Mouse (Mus musculus) lung, embryonic 16.5 days (tissue): ENCODE measurements around the gene Slc25a40. TPM values are rescaled to one million over a fixed set of nuclear protein-coding genes. Genes with fewer than 3 reads are reported as not detected.

Source experiments
- ATAC-seq: fragments of 200-750 bp; cut with Nextera tagmentation; 2 replicates; pipeline ENCODE4 v1.8.0; 2017; ENCODE audit warnings: low read depth, mild to moderate bottlenecking, moderate library complexity
- H3K27ac ChIP-seq: fragments of 300-500 bp; sonication (generic); 2 replicates; pipeline ENCODE4 v1.5.1; 2014; ENCODE audit warnings: mild to moderate bottlenecking, control low read depth, low read length
- H3K27me3 ChIP-seq: fragments of 300-500 bp; sonication (generic); 2 replicates; pipeline ENCODE4 v1.6.1; 2014; ENCODE audit warnings: low read depth, low read length, mixed read lengths; ENCODE audit not compliant: control insufficient read depth, insufficient read depth
- H3K36me3 ChIP-seq: fragments of 300-500 bp; sonication (generic); 2 replicates; pipeline ENCODE4 v1.6.1; 2014; ENCODE audit warnings: low read length; ENCODE audit not compliant: control insufficient read depth, insufficient read depth
- H3K4me1 ChIP-seq: fragments of 300-500 bp; sonication (generic); replicated peaks from 2 replicates; pipeline ENCODE4 v1.6.1; 2014; ENCODE audit warnings: low read length, mixed read lengths; ENCODE audit not compliant: control insufficient read depth, insufficient read depth
- H3K4me2 ChIP-seq: fragments of 300-500 bp; sonication (generic); 2 replicates; pipeline ENCODE4 v1.6.1; 2014; ENCODE audit warnings: low read depth, low read length, control low read depth
- H3K4me3 ChIP-seq: fragments of 300-500 bp; sonication (generic); 2 replicates; pipeline ENCODE4 v1.5.1; 2014; ENCODE audit warnings: mild to moderate bottlenecking, low read length, control low read depth
- H3K9ac ChIP-seq: fragments of 300-500 bp; sonication (generic); 2 replicates; pipeline ENCODE4 v1.6.1; 2014; ENCODE audit warnings: low read length, control low read depth
- H3K9me3 ChIP-seq: fragments of 300-500 bp; sonication (generic); 2 replicates; pipeline ENCODE4 v1.6.1; 2016; ENCODE audit warnings: low read length; ENCODE audit not compliant: control insufficient read depth
- WGBS: fragments of 180-500 bp; shearing (Covaris S2); extraction: QIAGEN DNeasy Blood & Tissue Kit; methylation state at CpG from one replicate; pipeline ENCODE4 v1.1.7; 2014; 5-methylcytosine and 5-hydroxymethylcytosine counted together
- polyA plus RNA-seq: library from polyadenylated mRNA; unstranded; fragments of >200 nt; fragmentation: Nextera tagmentation; extraction: Ambion mirVana; gene quantifications from 2 replicates; pipeline ENCODE4 v1.2.1, GENCODE M21; 2015

Slc25a40 gene
- polyA plus RNA-seq, 1 experiment from 2014 or later, result 13.3 TPM

- Histone ChIP-seq H3K27ac (no peak overlapping the region), H3K4me2 (peak overlapping the region; percentile 71), H3K36me3 (peaks cover 8% of the 10 kb centered on the region), H3K4me1 (peaks cover 8% of the 10 kb centered on the region), H3K27me3 (no peaks in the 10 kb centered on the region), H3K9me3 (no peaks in the 10 kb centered on the region), H3K9ac (peak overlapping the region; percentile 56), H3K4me3 (peak overlapping the region; percentile 94)
- WGBS, result 3% methylated on average over 3 of the region's 3 CpGs
- no peak for ATAC-seq
Observed at GRCm38 (mm10) chr5:8421424-8421823, 1.2 kb upstream of the Slc25a40 start.

- Histone ChIP-seq H3K4me1 (peaks cover 6% of the 10 kb centered on the region), H3K9ac (peak overlapping the region; percentile 89), H3K36me3 (peaks cover 4% of the 10 kb centered on the region; the same call in 1 of the 2 replicates), H3K9me3 (no peaks in the 10 kb centered on the region), H3K4me3 (peak overlapping the region; percentile 94), H3K4me2 (peak overlapping the region; percentile 76), H3K27me3 (no peaks in the 10 kb centered on the region), H3K27ac (peak overlapping the region; percentile 68)
- ATAC-seq, result no peak
- WGBS, result 1% methylated on average over 40 of the region's 40 CpGs
Observed at GRCm38 (mm10) chr5:8422932-8423928, 580 bp downstream of the Slc25a40 start.

GRCm38 (mm10) chr5:8424116-8424515, 1.5 kb downstream of the Slc25a40 start:
- Histone ChIP-seq H3K9me3 (no peaks in the 10 kb centered on the region), H3K27me3 (no peaks in the 10 kb centered on the region), H3K4me3 (peak overlapping the region; percentile 94), H3K4me2 (peak overlapping the region; percentile 76), H3K36me3 (peaks cover 4% of the 10 kb centered on the region; the same call in 1 of the 2 replicates), H3K4me1 (peaks cover 6% of the 10 kb centered on the region), H3K9ac (no peak overlapping the region), H3K27ac (no peak overlapping the region)
- 34% methylated on average over 7 of the region's 7 CpGs for WGBS
- no peak for ATAC-seq

- no peak overlapping the region for H3K9ac ChIP-seq
- 51% methylated on average over 5 of the region's 5 CpGs for WGBS
- peaks cover 2% of the 10 kb centered on the region; the same call in 1 of the 2 replicates for H3K36me3 ChIP-seq
- no peak overlapping the region for H3K4me3 ChIP-seq
- H3K27ac ChIP-seq, result no peak overlapping the region
- H3K4me1 ChIP-seq, result peaks cover 6% of the 10 kb centered on the region
- no peak for ATAC-seq
- no peaks in the 10 kb centered on the region for H3K27me3 ChIP-seq
- H3K4me2 ChIP-seq, result no peak overlapping the region
- no peaks in the 10 kb centered on the region for H3K9me3 ChIP-seq
Observed at GRCm38 (mm10) chr5:8425899-8426298, 3.2 kb downstream of the Slc25a40 start.

GRCm38 (mm10) chr5:8437481-8438156, 15.0 kb downstream of the Slc25a40 start:
- Histone ChIP-seq H3K4me2 (no peak overlapping the region), H3K27me3 (no peaks in the 10 kb centered on the region), H3K36me3 (no peaks in the 10 kb centered on the region), H3K9ac (no peak overlapping the region), H3K4me1 (no peaks in the 10 kb centered on the region), H3K27ac (no peak overlapping the region), H3K9me3 (no peaks in the 10 kb centered on the region), H3K4me3 (no peak overlapping the region)
- ATAC-seq, result no peak
- 89% methylated on average over 5 of the region's 5 CpGs for WGBS

GRCm38 (mm10) chr5:8439095-8439494, 16.4 kb downstream of the Slc25a40 start:
- no peak for ATAC-seq
- 54% methylated on average over 2 of the region's 2 CpGs for WGBS
- no peaks in the 10 kb centered on the region for H3K27me3 ChIP-seq

GRCm38 (mm10) chr5:8455565-8455964, 32.9 kb downstream of the Slc25a40 start:
- Histone ChIP-seq H3K9me3 (no peaks in the 10 kb centered on the region), H3K27me3 (no peaks in the 10 kb centered on the region), H3K4me3 (no peak overlapping the region), H3K27ac (no peak overlapping the region), H3K4me2 (no peak overlapping the region), H3K36me3 (no peaks in the 10 kb centered on the region), H3K4me1 (no peaks in the 10 kb centered on the region), H3K9ac (no peak overlapping the region)
- ATAC-seq, result no peak

More at GRCm38 (mm10) chr5:8439095-8439494, 16.4 kb downstream of the Slc25a40 start:
- Histone ChIP-seq H3K9me3 (no peaks in the 10 kb centered on the region), H3K4me1 (no peaks in the 10 kb centered on the region), H3K27ac (no peak overlapping the region), H3K4me2 (no peak overlapping the region), H3K4me3 (no peak overlapping the region), H3K9ac (no peak overlapping the region), H3K36me3 (no peaks in the 10 kb centered on the region)

- no peak for ATAC-seq
- H3K9me3 ChIP-seq, result no peaks in the 10 kb centered on the region
- 77% methylated on average over 5 of the region's 5 CpGs for WGBS
- H3K9ac ChIP-seq, result no peak overlapping the region
- no peaks in the 10 kb centered on the region for H3K36me3 ChIP-seq
- H3K27me3 ChIP-seq, result no peaks in the 10 kb centered on the region
- no peaks in the 10 kb centered on the region for H3K4me1 ChIP-seq
- no peak overlapping the region for H3K4me3 ChIP-seq
- no peak overlapping the region for H3K4me2 ChIP-seq
- no peak overlapping the region for H3K27ac ChIP-seq
Observed at GRCm38 (mm10) chr5:8456561-8456960, 33.9 kb downstream of the Slc25a40 start.

- H3K4me2 ChIP-seq, result no peak overlapping the region
- no peak for ATAC-seq
- no peaks in the 10 kb centered on the region for H3K9me3 ChIP-seq
- WGBS, result 60% methylated on average over 4 of the region's 4 CpGs
- no peaks in the 10 kb centered on the region for H3K4me1 ChIP-seq
- H3K27me3 ChIP-seq, result no peaks in the 10 kb centered on the region
- no peak overlapping the region for H3K9ac ChIP-seq
- H3K4me3 ChIP-seq, result no peak overlapping the region
- H3K27ac ChIP-seq, result no peak overlapping the region
- no peaks in the 10 kb centered on the region for H3K36me3 ChIP-seq
Observed at GRCm38 (mm10) chr5:8487989-8488700, 65.5 kb downstream of the Slc25a40 start.
